Mouse (Mus musculus): ENCODE data around the gene Amz2. TPM values are rescaled to one million over a fixed set of nuclear protein-coding genes. Genes with fewer than 3 reads are reported as not detected.
"Not testable (repeated sequence)": the region's sequence is repeated elsewhere in the genome, so short reads cannot be mapped to it uniquely, and the experiment has no call there.

The Amz2 gene
- polyA plus RNA-seq, 1 experiment from 2014 or later = 59.4 TPM

- H3K27me3 ChIP-seq (replicated peaks; ENCODE audit: control insufficient read depth, insufficient read depth, low read length) = no peaks in the 10 kb centered on the region
- H3K9ac ChIP-seq (ENCODE audit: low read depth, low read length) = no peak overlapping the region
- 88% methylated on average over 4 of the region's 4 CpGs for WGBS
- ATAC-seq = no peak
- no peak overlapping the region for H3K4me3 ChIP-seq (ENCODE audit: low read length)
- H3K9me3 ChIP-seq (ENCODE audit: control insufficient read depth, low read length) = no peaks in the 10 kb centered on the region
- no peak overlapping the region for H3K4me2 ChIP-seq (ENCODE audit: low read length)
- H3K36me3 ChIP-seq (ENCODE audit: control insufficient read depth, insufficient read depth, low read length) = no peaks in the 10 kb centered on the region
- H3K4me1 ChIP-seq (ENCODE audit: control insufficient read depth, insufficient read depth, low read depth, low read length) = 0 out of 2 replicates have a peak, but pooled peaks cover under 1% of the 10 kb centered on the region
- no peak overlapping the region for H3K27ac ChIP-seq (ENCODE audit: low read depth, low read length)
Measured at GRCm38 (mm10) chr11:109491844-109492243, 66.1 kb downstream of the Amz2 start.

DNA sequence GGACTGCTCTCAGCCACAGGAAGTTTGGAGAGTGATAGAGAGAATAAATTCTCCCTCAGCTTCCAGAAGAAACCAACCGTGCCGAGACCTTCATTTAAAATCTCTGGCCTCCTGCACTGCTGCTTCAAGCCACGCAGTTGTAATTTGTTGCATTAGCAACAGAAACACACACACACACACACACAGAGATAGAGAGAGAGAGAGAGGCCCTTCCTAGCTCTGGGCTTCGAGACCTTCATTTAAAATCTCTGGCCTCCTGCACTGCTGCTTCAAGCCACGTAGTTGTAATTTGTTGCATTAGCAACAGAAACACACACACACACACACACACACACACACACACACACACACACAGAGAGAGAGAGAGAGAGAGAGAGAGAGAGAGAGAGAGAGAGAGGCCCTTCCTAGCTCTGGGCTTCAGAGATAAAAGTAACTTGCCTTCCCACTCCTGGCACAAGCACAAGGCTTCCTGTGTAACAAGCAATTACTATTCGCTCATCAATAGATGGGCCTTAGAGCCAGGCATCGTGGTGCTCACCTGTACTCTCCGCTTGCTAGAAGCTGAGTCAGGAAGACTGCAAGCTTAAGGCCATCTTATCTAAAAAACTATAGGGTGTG, 67.2 kb downstream of the Amz2 start:
- H3K27ac ChIP-seq (ENCODE audit: low read depth, low read length); H3K4me2 ChIP-seq (ENCODE audit: low read length); H3K4me1 ChIP-seq (ENCODE audit: control insufficient read depth, insufficient read depth, low read depth, low read length); H3K9ac ChIP-seq (ENCODE audit: low read depth, low read length); H3K27me3 ChIP-seq (replicated peaks; ENCODE audit: control insufficient read depth, insufficient read depth, low read length); H3K36me3 ChIP-seq (ENCODE audit: control insufficient read depth, insufficient read depth, low read length); H3K9me3 ChIP-seq (ENCODE audit: control insufficient read depth, low read length); H3K4me3 ChIP-seq (ENCODE audit: low read length); ATAC-seq: not testable (repeated sequence)
- 71% methylated on average over 8 of the region's 8 CpGs for WGBS

DNA sequence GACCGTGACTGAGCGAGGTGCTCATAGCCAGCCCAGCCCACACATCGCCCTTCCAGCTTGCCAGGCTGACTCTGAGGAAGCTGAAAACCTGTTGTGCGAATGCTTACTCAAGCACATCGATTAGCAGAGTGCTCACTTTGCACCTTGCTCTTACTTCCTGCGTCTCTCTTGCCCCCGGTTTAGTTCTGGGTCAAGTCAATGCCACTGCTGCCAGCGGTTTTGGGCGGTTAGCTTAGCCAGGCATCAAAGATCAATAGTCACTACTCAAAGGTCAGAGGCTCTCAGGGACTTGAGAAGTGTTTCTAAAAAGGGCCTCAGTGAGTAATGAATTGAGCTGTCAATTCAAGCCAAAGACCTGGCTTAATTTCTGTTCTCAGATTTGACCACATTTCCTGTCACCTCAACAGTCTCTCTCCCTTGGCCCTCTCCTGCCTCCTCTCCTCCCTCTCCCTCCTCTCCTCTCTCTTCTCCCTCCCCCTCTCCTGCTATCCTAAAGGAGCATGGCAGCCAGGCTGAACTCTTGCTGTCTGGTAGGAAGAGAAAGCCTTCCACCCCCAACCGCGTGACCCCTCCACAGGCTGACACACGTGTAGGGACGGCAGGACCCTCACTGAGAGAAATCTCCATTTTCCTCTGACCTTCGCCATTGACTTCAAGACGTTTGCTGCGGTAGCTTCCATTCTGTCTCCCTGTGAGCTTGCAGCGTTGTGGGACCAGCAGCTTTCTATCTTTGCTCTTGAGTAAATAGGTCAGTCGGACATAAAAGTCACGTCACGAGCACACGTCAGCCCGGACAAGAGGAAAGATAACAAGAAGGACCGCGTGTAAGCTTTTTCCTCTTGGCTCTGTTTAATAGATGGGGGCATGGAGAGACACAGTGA, 69.4 kb downstream of the Amz2 start:
- Histone ChIP-seq H3K36me3 (ENCODE audit: control insufficient read depth, insufficient read depth, low read length) (no peaks in the 10 kb centered on the region), H3K4me2 (ENCODE audit: low read length) (no peak overlapping the region), H3K9me3 (ENCODE audit: control insufficient read depth, low read length) (no peaks in the 10 kb centered on the region), H3K27me3 (replicated peaks; ENCODE audit: control insufficient read depth, insufficient read depth, low read length) (no peaks in the 10 kb centered on the region), H3K4me3 (ENCODE audit: low read length) (no peak overlapping the region), H3K27ac (ENCODE audit: low read depth, low read length) (no peak overlapping the region), H3K4me1 (ENCODE audit: control insufficient read depth, insufficient read depth, low read depth, low read length) (peaks cover 5% of the 10 kb centered on the region; the same call in 1 of the 2 replicates), H3K9ac (ENCODE audit: low read depth, low read length) (no peak overlapping the region)
- no peak for ATAC-seq
- 53% methylated on average over 24 of the region's 24 CpGs for WGBS

DNA sequence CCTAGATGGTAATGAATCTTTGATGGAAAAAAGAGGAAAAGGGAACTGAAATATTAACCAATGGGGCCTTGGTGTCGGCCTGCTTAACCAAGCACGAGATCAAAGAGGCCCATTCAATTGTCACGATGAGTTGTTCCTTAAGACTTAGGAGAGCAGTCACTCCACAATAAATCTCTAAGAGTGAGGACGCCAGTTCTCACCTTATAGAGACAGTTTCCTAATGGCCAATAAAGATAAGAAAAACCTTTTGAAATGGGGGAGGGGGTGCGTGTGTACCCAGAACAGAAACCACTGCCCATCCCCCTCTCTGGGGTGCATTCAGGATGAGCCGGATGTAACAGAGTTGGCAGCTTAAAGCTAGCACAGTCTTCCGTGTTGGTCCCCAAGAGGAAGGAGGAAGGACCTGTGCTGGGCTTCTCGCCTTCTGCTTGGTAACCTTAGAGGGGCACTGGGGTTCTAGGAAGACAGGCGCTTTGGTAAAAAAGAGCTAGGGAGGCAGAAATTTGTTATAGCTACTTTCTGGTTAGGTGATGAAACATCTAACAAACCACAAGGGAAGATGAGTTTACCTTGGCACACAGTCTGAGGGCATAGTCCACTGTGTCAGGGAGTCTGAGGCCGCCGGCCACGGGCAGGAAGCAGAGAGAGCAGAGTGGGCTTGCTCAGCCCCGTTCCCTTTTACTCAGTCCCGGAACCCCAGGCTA, 70.2 kb downstream of the Amz2 start:
- H3K9me3 ChIP-seq (ENCODE audit: control insufficient read depth, low read length) = no peaks in the 10 kb centered on the region
- H3K27me3 ChIP-seq (replicated peaks; ENCODE audit: control insufficient read depth, insufficient read depth, low read length) = no peaks in the 10 kb centered on the region
- H3K4me1 ChIP-seq (ENCODE audit: control insufficient read depth, insufficient read depth, low read depth, low read length) = peaks cover 5% of the 10 kb centered on the region; the same call in 1 of the 2 replicates
- no peaks in the 10 kb centered on the region for H3K36me3 ChIP-seq (ENCODE audit: control insufficient read depth, insufficient read depth, low read length)
- 56% methylated on average over 14 of the region's 14 CpGs for WGBS
- H3K4me2 ChIP-seq (ENCODE audit: low read length) = no peak overlapping the region
- ATAC-seq = no peak
- no peak overlapping the region for H3K4me3 ChIP-seq (ENCODE audit: low read length)
- no peak overlapping the region for H3K9ac ChIP-seq (ENCODE audit: low read depth, low read length)
- H3K27ac ChIP-seq (ENCODE audit: low read depth, low read length) = no peak overlapping the region

DNA sequence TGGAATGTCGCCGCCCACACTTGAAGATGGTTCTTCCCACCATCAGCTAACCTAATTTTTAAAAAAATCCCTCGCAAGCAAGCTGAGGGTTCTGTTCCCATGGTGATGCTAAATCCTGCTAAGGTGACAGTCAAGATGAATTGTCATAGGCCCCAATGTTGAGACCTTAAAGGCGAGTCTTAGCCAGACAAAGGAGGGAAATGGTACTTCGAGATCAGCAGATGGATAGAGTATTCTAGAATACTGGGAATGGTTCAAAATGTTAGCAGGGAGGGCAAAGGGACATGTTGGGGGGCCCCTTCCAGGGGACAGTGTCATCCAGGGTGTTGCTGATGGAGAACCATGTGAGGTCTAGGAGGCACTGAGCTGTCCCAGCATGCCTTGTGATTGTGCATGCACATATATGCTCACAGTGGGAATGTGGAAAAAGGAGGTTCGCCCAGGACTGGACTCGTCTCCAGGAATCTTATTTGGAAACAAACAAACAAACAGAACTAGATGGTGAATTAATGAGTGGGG, 70.8 kb downstream of the Amz2 start:
- Histone ChIP-seq H3K4me1 (ENCODE audit: control insufficient read depth, insufficient read depth, low read depth, low read length) (peaks cover 5% of the 10 kb centered on the region; the same call in 1 of the 2 replicates), H3K27ac (ENCODE audit: low read depth, low read length) (no peak overlapping the region), H3K27me3 (replicated peaks; ENCODE audit: control insufficient read depth, insufficient read depth, low read length) (no peaks in the 10 kb centered on the region), H3K4me3 (ENCODE audit: low read length) (no peak overlapping the region), H3K4me2 (ENCODE audit: low read length) (no peak overlapping the region), H3K9me3 (ENCODE audit: control insufficient read depth, low read length) (no peaks in the 10 kb centered on the region), H3K36me3 (ENCODE audit: control insufficient read depth, insufficient read depth, low read length) (no peaks in the 10 kb centered on the region), H3K9ac (ENCODE audit: low read depth, low read length) (no peak overlapping the region)
- ATAC-seq = 0 out of 2 replicates have a peak, but pooled peaks have one; percentile 18
- WGBS = 77% methylated on average over 7 of the region's 7 CpGs

GRCm38 (mm10) chr11:109496996-109497714, 71.4 kb downstream of the Amz2 start:
- Histone ChIP-seq H3K27ac (ENCODE audit: low read depth, low read length) (peak overlapping the region; percentile 47), H3K4me3 (ENCODE audit: low read length) (no peak overlapping the region), H3K9me3 (ENCODE audit: control insufficient read depth, low read length) (no peaks in the 10 kb centered on the region), H3K9ac (ENCODE audit: low read depth, low read length) (no peak overlapping the region), H3K36me3 (ENCODE audit: control insufficient read depth, insufficient read depth, low read length) (no peaks in the 10 kb centered on the region), H3K27me3 (replicated peaks; ENCODE audit: control insufficient read depth, insufficient read depth, low read length) (no peaks in the 10 kb centered on the region), H3K4me1 (ENCODE audit: control insufficient read depth, insufficient read depth, low read depth, low read length) (peaks cover 5% of the 10 kb centered on the region; the same call in 1 of the 2 replicates), H3K4me2 (ENCODE audit: low read length) (no peak overlapping the region)
- ATAC-seq = peak; percentile 81
- WGBS = 33% methylated on average over 6 of the region's 6 CpGs

DNA sequence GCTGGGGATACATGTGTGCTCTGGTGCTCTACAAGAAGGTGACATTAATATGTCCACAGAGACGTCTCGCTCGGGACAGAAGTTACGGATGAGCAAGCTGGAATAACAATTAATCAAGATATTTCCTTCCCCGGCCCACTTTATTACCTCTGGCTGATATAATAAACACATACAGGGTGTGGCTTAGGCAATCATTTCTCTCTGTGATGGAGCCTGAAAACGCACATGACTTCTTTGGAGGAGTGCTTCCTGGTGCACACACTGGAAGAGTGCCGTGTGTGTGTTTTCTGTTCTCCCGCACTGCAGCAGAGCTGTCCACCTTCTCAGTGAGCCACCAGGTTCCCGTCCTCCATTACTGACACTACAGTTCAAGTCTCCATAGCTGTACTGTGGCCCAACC, 72.2 kb downstream of the Amz2 start:
- Histone ChIP-seq H3K36me3 (ENCODE audit: control insufficient read depth, insufficient read depth, low read length) (no peaks in the 10 kb centered on the region), H3K27me3 (replicated peaks; ENCODE audit: control insufficient read depth, insufficient read depth, low read length) (no peaks in the 10 kb centered on the region), H3K9ac (ENCODE audit: low read depth, low read length) (no peak overlapping the region), H3K9me3 (ENCODE audit: control insufficient read depth, low read length) (no peaks in the 10 kb centered on the region), H3K4me1 (ENCODE audit: control insufficient read depth, insufficient read depth, low read depth, low read length) (peaks cover 5% of the 10 kb centered on the region; the same call in 1 of the 2 replicates), H3K4me3 (ENCODE audit: low read length) (no peak overlapping the region), H3K27ac (ENCODE audit: low read depth, low read length) (no peak overlapping the region; the same call in 1 of the 2 replicates), H3K4me2 (ENCODE audit: low read length) (no peak overlapping the region)
- WGBS = 65% methylated on average over 9 of the region's 9 CpGs
- no peak for ATAC-seq

DNA sequence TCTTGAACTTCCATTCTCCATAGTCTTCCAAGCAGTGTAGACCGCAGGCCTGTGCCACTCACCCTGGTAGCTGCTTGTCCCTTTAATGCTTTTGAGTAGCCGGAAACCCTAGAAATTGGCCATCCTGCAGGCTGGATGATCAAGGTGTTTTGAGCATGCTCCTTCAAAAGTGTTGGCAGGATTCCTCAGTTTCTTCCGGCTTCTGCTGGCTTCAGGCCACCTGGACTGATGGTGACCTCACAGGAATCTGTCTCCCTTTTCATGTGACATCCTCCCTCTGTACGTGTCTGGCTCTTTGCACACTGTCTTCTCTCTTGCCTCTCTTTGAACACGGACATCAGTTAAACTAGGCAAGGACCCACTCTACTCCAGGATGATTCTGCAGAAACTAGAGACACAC, 74.5 kb downstream of the Amz2 start:
- Histone ChIP-seq H3K27me3 (replicated peaks; ENCODE audit: control insufficient read depth, insufficient read depth, low read length) (no peaks in the 10 kb centered on the region), H3K36me3 (ENCODE audit: control insufficient read depth, insufficient read depth, low read length) (no peaks in the 10 kb centered on the region), H3K9me3 (ENCODE audit: control insufficient read depth, low read length) (no peaks in the 10 kb centered on the region), H3K27ac (ENCODE audit: low read depth, low read length) (no peak overlapping the region), H3K4me3 (ENCODE audit: low read length) (no peak overlapping the region), H3K4me1 (ENCODE audit: control insufficient read depth, insufficient read depth, low read depth, low read length) (peaks cover 5% of the 10 kb centered on the region; the same call in 1 of the 2 replicates), H3K4me2 (ENCODE audit: low read length) (no peak overlapping the region), H3K9ac (ENCODE audit: low read depth, low read length) (no peak overlapping the region)
- 86% methylated on average over 5 of the region's 5 CpGs for WGBS
- ATAC-seq = no peak
